ENCODE assay signal across 8 mouse cellular contexts in the genomic region with DNA sequence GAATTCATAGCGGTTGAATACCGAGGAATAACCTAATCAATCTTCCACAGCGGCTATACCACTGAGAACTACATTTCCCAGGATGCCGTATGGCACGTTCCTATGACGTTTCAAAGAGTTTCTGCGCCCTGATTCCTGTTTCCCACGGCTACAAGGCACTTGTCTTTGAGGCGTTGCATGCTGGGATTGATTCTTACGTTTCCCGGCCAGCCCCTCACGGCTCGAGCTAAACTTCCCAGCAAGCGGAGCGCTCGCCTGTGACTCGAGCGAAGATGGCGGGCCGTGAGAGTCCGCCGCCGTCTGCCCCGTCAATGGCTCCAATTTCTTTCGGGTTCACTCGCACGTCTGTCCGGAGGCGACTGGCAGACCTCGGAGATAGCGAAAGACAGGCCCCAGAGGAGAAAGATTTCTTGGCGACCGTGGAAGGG. TPM values are rescaled to one million over a fixed set of nuclear protein-coding genes. Genes with fewer than 3 reads are reported as not detected.
DNase-seq lines count a peak whose midpoint lies in the region; ATAC-seq and TF ChIP-seq lines count a peak whose summit lies in the region.

A gene (plus strand): TSS at position 178 of the 428 bp plus-strand sequence.

- no peak within 1 kb of the TSS for H3K27ac ChIP-seq in embryonic facial prominence, embryonic 14.5 days (replicated peaks; ENCODE audit: low read depth, low read length)
- H3K27ac ChIP-seq in heart, adult 2 months = peak within 1 kb of the TSS; percentile 59
- no peak within 1 kb of the TSS for H3K27ac ChIP-seq in limb, embryonic 13.5 days
- H3K27ac ChIP-seq in midbrain, embryonic 16.5 days (ENCODE audit: low read length) = peak within 1 kb of the TSS; percentile 70

- no peaks in the 10 kb centered on the region; the same call in 1 of the 2 replicates for H3K79me2 ChIP-seq in heart, adult 2 months (replicated peaks; ENCODE audit: control insufficient read depth, insufficient read depth, low read length)

- TF ChIP-seq EP300 in heart, adult 2 months (IDR thresholded peaks at IDR 0.05; ENCODE audit: insufficient read depth, low read depth, low read length) = 0 out of 2 replicates have a peak, but pooled peaks have one; percentile 22

- intact Hi-C loops in heart, adult 2 months (cut with DNase I) = loop anchor here (2.0 to 5.0 kb wide), 3 partner anchors 48 to 275 kb away; a partner anchor contains a TSS

- peak; percentile 82 for TF ChIP-seq POLR2A in heart, adult 2 months (IDR thresholded peaks at IDR 0.05; ENCODE audit: insufficient read depth, low read depth, low read length)

- H3K9me3 ChIP-seq in embryonic facial prominence, embryonic 14.5 days (ENCODE audit: control insufficient read depth, low read length) = no peaks in the 10 kb centered on the region
- no peaks in the 10 kb centered on the region for H3K9me3 ChIP-seq in limb, embryonic 13.5 days
- no peaks in the 10 kb centered on the region for H3K9me3 ChIP-seq in midbrain, embryonic 16.5 days (replicated peaks; ENCODE audit: control insufficient read depth, low read length, poor library complexity, severe bottlenecking)

- ATAC-seq in embryonic facial prominence, embryonic 14.5 days (ENCODE audit: low read depth) = peak; percentile 96
- ATAC-seq in limb, embryonic 13.5 days (ENCODE audit: low FRiP score, low read depth) = peak; percentile 97
- ATAC-seq in midbrain, embryonic 16.5 days = peak; percentile 97

- TF ChIP-seq CTCF in heart, adult 2 months (IDR thresholded peaks at IDR 0.05) = no peak

- H3K4me3 ChIP-seq in embryonic facial prominence, embryonic 14.5 days (ENCODE audit: low read depth, low read length) = peak within 1 kb of the TSS; percentile 50
- H3K4me3 ChIP-seq in heart, adult 2 months = peak within 1 kb of the TSS; percentile 61
- peak within 1 kb of the TSS; percentile 59 for H3K4me3 ChIP-seq in limb, embryonic 13.5 days
- peak within 1 kb of the TSS; percentile 55 for H3K4me3 ChIP-seq in midbrain, embryonic 16.5 days (ENCODE audit: low read depth, low read length)

- peak within 1 kb of the TSS; percentile 61 for H3K9ac ChIP-seq in embryonic facial prominence, embryonic 14.5 days (ENCODE audit: low read depth, low read length)
- peak within 1 kb of the TSS; percentile 83 for H3K9ac ChIP-seq in heart, adult 2 months (ENCODE audit: low read depth, low read length)
- peak within 1 kb of the TSS; percentile 70 for H3K9ac ChIP-seq in limb, embryonic 13.5 days
- peak within 1 kb of the TSS; percentile 55 for H3K9ac ChIP-seq in midbrain, embryonic 16.5 days (ENCODE audit: low read depth, low read length)

- H3K36me3 ChIP-seq in embryonic facial prominence, embryonic 14.5 days (ENCODE audit: control insufficient read depth, insufficient read depth, low read length) = no peaks in the 10 kb centered on the region
- no peaks in the 10 kb centered on the region for H3K36me3 ChIP-seq in heart, adult 2 months (ENCODE audit: control insufficient read depth, insufficient read depth, low read length)
- peaks cover 12% of the 10 kb centered on the region for H3K36me3 ChIP-seq in limb, embryonic 13.5 days
- no peaks in the 10 kb centered on the region for H3K36me3 ChIP-seq in midbrain, embryonic 16.5 days (ENCODE audit: control insufficient read depth, insufficient read depth, low read length)

- peak; percentile 95 for DNase-seq in 3T3-L1 (ENCODE audit: low read depth, low spot score)
- DNase-seq in adrenal gland, postnatal 4 days (ENCODE audit: low spot score in 2 of 2) = peak in 1 of 2 experiments; percentile 50
- DNase-seq in embryonic facial prominence, embryonic 14.5 days (ENCODE audit: low spot score) = peak; percentile 97
- DNase-seq in heart, adult 2 months = peak; percentile 83 to 88
- DNase-seq in kidney, adult 8-10 months = peak; percentile 85 to 90
- peak; percentile 60 to 85 for DNase-seq in spleen, postnatal 10 days (ENCODE audit: low spot score in 2 of 2)

- peak within 1 kb of the TSS; percentile 52 for H3K4me2 ChIP-seq in embryonic facial prominence, embryonic 14.5 days (ENCODE audit: low read depth, low read length)
- peak within 1 kb of the TSS; percentile 70 for H3K4me2 ChIP-seq in limb, embryonic 13.5 days (replicated peaks)
- H3K4me2 ChIP-seq in midbrain, embryonic 16.5 days (ENCODE audit: low read length) = peak within 1 kb of the TSS; percentile 66

- no peaks in the 10 kb centered on the region for H3K27me3 ChIP-seq in embryonic facial prominence, embryonic 14.5 days (replicated peaks; ENCODE audit: control insufficient read depth, insufficient read depth, low read length)
- H3K27me3 ChIP-seq in heart, adult 2 months (ENCODE audit: control insufficient read depth, insufficient read depth, low read length) = no peaks in the 10 kb centered on the region
- no peaks in the 10 kb centered on the region for H3K27me3 ChIP-seq in limb, embryonic 13.5 days
- H3K27me3 ChIP-seq in midbrain, embryonic 16.5 days (ENCODE audit: control insufficient read depth, insufficient read depth, low read depth, low read length) = no peaks in the 10 kb centered on the region

- WGBS in embryonic facial prominence, embryonic 14.5 days = 21% methylated on average over 33 of the region's 33 CpGs
- WGBS in heart, adult 2 months = 11% methylated on average over 33 of the region's 33 CpGs
- WGBS in limb, embryonic 13.5 days = 15% methylated on average over 33 of the region's 33 CpGs
- WGBS in midbrain, embryonic 16.5 days = 15% methylated on average over 33 of the region's 33 CpGs

- no peaks in the 10 kb centered on the region for H3K4me1 ChIP-seq in embryonic facial prominence, embryonic 14.5 days (ENCODE audit: control insufficient read depth, insufficient read depth, low read length)
- H3K4me1 ChIP-seq in heart, adult 2 months (ENCODE audit: control insufficient read depth, insufficient read depth, low read length) = peaks cover 2% of the 10 kb centered on the region; the same call in 1 of the 2 replicates
- peaks cover 7% of the 10 kb centered on the region; the same call in 1 of the 2 replicates for H3K4me1 ChIP-seq in limb, embryonic 13.5 days
- peaks cover 3% of the 10 kb centered on the region; the same call in 1 of the 2 replicates for H3K4me1 ChIP-seq in midbrain, embryonic 16.5 days (ENCODE audit: control insufficient read depth, insufficient read depth, low read length)

RNA-seq across cellular contexts. Expression of the gene that starts here (rescaled TPM):
- 10 to 100 TPM; 47.7 to 48.2 TPM for total RNA-seq in adrenal gland, postnatal 4 days (2021)
- polyA plus RNA-seq in embryonic facial prominence, embryonic 14.5 days (2014; fragmentation: Nextera tagmentation; extraction: Ambion mirVana) = 40.0 and 42.1 TPM in 2 replicates
- total RNA-seq in heart, adult 2 months (2021) = 10 to 100 TPM; 18.0 to 19.3 TPM
- 7.1 and 11.4 TPM in 2 replicates for polyA plus RNA-seq in heart, adult 2 months (2012; rRNA removed)
- polyA plus RNA-seq in limb, embryonic 13.5 days (2015; fragmentation: Nextera tagmentation; extraction: Ambion mirVana) = 40.8 and 42.6 TPM in 2 replicates
- 49.0 and 49.9 TPM in 2 replicates for polyA plus RNA-seq in midbrain, embryonic 16.5 days (2015; fragmentation: Nextera tagmentation; extraction: Ambion mirVana)

Comparison
In these comparisons a context has a peak if more than half of its experiments do, and no peak if none do; other contexts are left out.
1. H3K27ac ChIP-seq: peak in heart, adult 2 months (single experiment) and midbrain, embryonic 16.5 days (single experiment); none in embryonic facial prominence, embryonic 14.5 days (single experiment) and limb, embryonic 13.5 days (single experiment).
2. Peak in every context shown above with its lines, with median percentiles within 50 percentile points of each other: ATAC-seq, H3K4me2 ChIP-seq, H3K4me3 ChIP-seq and H3K9ac ChIP-seq.